Mouse (Mus musculus) regulatory T cell (primary cell): ENCODE data around the gene Camta1.

Experiments
- in situ Hi-C: fragments of 300-600 bp; cut with MboI, MseI; formaldehyde crosslinking; loops from one replicate; pipeline ENCODE4 v1.15.1; 2025; ENCODE audit warnings: high pct_unique_total_duplicates

The Camta1 gene

DNA sequence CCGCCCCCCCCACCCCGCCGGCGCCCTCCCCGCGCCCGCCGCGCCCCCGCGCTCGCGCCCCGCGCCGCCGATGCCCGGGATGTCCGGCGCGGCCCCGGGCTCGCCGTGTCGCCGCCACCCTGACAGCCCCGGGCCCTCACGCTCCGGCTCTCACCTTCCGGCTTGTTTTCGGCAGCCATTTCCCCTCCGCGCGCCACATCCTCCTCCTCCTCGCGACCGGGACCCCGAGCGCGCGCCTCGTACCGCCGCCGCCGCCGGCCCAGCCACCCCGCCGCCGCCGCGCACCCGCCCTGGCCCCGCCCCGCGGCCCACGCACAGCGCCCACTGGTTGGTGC lies 238 bp downstream of the Camta1 start:
- in situ Hi-C loops = no loop called here

DNA sequence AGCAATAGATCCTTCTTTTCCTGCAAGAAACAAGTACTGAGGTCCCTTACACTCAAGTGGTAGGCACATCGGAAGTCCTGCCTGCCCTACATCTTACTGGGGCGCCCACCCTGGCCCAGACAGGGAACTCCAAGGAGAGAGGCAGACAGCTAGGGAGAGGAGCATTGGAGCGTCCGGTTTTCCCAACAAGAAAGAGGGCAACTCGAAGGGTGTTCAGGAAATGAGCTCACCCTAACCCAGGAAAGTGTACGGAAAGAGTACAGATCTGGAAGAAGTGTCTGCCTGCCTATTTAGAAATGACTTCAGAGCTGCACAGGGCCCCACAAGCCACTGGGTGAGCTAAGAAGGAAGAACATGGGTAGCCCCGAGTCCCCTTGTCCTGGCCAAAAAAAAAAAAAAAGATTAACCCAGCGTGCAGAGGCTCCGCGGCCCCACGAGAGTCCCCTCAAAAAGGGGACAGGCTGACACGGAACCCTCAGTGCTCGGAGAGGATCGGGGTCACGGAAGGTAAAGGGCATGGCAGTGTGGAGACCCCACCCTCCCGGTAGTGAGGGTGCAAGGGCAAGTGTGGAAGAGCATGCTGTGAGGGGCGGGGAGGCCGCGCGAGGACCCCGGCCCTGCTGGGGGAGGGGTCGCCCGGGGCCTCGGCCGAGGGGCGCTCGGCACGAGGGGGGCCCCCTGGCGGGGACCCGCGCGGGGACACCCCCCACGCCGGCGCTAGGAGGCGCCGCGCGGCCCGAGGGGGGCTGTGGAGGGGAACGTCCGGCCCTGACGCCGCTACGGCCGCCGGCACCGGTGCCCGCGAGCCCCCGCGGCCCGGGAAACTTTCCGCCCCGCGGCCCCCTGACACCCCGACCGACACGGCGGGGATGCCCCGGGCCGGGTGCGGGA lies 990 bp downstream of the Camta1 start:
- in situ Hi-C loops = no loop called here

DNA sequence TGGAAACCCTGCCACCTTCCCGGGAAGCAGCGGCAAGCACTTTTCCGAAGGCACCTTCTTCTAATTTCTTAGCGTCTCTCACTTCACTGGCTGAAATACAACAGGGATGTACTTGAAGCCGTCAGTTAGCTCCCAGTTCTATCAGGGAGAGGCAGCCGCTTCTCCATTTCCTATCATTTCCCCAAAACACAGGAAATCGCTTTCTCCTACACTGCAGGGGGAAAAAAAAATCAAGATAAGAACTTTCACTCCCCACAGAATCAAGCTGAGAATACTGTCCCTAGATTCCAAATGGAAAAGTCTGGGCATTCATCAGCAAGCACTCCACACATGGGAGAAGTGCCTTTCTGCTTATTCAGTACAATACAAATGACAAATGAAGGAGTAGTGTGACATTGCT lies 2.4 kb downstream of the Camta1 start:
- in situ Hi-C loops = loop anchor here (10.0 kb wide), 1 partner anchor 814 kb away; the partner anchor contains the start of gene Per3

GRCm38 (mm10) chr4:151853949-151854348 lies 7.7 kb downstream of the Camta1 start:
- in situ Hi-C loops = loop anchor here (10.0 kb wide), 1 partner anchor 809 kb away; the partner anchor contains the start of gene Per3

DNA sequence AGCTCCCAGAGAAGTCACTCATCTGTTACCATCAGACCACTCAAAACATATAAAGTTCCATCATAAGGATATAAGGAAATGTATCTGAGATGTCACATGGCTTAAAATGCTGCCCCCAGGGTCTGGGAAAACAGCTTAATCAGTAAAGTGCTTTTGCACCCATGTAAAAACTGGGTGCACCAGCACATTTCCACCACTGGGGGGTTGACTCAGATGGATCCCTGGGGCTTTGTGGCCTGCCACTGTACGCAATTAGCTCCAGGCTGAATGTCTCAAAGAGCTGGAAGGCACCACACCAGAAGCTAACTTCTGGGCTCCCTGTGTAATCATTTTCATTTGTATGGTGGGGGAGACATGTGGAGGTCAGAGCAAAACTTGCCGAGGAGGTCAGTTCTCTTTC lies 10.5 kb downstream of the Camta1 start:
- in situ Hi-C loops = loop anchor here (10.0 kb wide), 1 partner anchor 806 kb away; the partner anchor contains the start of gene Per3

DNA sequence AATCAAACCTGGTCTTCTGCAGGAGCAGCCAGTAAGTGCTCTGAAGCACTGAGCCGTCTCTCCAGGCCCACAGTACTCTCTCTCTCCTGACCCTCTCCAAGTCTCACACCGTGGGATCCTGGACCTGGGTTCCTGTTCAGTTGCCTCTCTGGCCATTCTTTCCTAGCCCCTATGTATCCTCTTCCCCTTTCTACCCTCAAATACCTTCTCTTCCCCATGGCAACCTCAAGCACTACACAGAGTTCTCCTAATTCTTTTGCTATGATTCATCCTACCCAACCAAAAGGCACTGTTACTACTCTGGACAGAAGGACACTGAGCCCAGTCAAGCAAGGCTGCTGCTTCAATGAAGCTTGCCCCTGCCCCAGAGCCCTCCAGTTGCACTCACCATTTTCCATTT lies 19.1 kb downstream of the Camta1 start:
- in situ Hi-C loops = no loop called here

GRCm38 (mm10) chr4:151838518-151838917 lies 23.2 kb downstream of the Camta1 start:
- in situ Hi-C loops = loop anchor here (10.0 kb wide), 1 partner anchor 694 kb away; no protein-coding TSS in a partner anchor

DNA sequence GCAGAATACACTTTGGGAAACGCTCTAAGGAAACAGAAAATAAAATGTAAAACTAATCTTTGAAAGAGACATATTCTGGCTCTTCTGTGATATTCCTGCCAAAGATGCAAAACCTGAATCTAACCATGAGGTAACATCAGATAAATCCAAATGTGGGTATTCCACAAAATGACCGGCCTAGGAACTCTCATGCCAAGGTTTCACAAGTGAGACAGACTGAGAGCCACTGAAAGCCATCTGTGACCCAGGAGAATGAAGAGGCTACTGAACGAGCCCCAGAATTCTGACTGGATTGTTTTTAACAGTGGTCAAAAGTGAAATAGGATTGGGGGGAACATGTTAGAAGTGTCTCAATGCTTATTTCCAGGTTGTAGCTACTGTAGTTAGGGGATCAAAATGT lies 25.8 kb downstream of the Camta1 start:
- in situ Hi-C loops = loop anchor here (10.0 kb wide), 1 partner anchor 691 kb away; no protein-coding TSS in a partner anchor

- in situ Hi-C loops = loop anchor here (10.0 kb wide), 1 partner anchor 690 kb away; no protein-coding TSS in a partner anchor
These were observed 27.1 kb downstream of the Camta1 start for GRCm38 (mm10) chr4:151834536-151834935.

DNA sequence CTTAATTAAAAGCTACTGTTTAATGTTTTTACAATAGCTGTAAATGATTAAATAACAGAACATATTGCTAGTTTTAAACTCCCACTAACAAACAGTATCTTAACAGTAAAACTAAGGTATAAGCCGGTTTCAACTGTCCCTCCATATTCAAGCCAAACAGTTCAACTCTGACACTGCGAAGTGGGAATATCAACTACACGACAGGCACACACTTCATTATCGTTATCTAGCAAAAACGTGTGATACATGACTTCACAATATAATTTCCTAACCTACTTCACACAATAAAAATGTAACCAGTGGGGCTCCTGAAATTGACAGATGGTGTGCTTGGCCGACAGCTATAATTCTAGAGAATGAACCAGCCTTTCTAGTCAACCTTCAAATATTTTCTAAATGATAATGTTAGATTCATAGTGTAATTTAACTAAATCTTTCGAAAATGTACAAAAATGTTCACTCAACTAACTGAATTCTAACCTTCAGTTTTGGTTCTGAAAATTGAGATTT lies 27.7 kb downstream of the Camta1 start:
- in situ Hi-C loops = loop anchor here (10.0 kb wide), 1 partner anchor 689 kb away; no protein-coding TSS in a partner anchor

GRCm38 (mm10) chr4:151827840-151828239 lies 33.8 kb downstream of the Camta1 start:
- in situ Hi-C loops = no loop called here

DNA sequence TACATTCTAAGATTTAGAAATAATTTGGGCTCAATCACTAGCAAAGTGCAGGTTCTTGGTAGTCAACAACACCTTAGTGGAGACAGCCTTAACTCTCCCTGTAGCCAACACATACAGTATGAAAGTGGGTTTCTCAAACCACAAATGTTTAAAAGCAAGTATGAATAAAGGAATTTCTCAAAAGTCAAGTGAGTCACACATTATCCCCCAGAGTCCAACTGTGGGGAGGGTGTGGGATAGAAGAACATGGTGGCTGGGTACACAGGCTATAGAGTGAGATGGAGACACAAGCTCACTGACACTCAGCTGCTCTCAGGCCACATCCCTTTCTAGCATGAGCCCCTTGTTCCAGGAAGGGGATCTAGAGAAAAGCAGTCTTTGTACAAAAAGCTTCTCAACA lies 34.3 kb downstream of the Camta1 start:
- in situ Hi-C loops = no loop called here

DNA sequence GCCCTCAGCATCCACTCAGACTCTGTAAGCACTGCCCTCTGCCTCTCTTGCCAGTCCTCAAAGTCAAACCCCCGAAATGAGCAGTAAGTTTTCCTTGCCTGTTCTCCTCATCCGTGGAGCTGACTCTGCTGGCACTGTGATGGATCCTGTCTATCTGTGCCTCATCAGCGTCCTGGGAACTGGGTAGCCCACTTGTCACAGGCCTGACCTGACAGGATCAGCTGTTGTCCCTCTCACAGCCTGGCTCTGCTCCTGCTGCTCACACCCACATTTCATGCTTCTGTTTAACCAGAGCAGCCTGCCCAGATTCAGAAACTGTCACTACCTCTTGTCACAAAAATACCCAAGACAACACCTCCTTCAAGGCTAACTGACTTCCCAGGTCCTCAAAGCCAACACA lies 37.7 kb downstream of the Camta1 start:
- in situ Hi-C loops = no loop called here

DNA sequence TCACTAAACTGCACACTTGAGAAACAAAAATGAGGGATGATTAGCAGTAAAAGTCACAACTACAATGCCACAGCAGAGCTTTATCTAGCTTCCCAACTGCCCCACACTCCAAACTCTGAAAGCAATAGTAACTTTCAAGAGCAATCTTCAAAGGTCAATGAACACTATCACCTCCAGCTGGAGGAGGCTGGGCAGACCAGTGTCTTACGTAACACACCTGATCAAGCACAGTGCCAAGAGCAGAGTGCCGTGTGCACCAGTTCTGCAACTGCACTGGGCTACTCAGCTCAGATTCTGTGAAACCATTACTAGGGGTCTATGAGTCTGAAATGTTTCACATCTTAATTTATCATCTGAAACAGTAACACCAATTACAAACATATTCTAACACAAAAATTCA lies 38.7 kb downstream of the Camta1 start:
- in situ Hi-C loops = no loop called here

DNA sequence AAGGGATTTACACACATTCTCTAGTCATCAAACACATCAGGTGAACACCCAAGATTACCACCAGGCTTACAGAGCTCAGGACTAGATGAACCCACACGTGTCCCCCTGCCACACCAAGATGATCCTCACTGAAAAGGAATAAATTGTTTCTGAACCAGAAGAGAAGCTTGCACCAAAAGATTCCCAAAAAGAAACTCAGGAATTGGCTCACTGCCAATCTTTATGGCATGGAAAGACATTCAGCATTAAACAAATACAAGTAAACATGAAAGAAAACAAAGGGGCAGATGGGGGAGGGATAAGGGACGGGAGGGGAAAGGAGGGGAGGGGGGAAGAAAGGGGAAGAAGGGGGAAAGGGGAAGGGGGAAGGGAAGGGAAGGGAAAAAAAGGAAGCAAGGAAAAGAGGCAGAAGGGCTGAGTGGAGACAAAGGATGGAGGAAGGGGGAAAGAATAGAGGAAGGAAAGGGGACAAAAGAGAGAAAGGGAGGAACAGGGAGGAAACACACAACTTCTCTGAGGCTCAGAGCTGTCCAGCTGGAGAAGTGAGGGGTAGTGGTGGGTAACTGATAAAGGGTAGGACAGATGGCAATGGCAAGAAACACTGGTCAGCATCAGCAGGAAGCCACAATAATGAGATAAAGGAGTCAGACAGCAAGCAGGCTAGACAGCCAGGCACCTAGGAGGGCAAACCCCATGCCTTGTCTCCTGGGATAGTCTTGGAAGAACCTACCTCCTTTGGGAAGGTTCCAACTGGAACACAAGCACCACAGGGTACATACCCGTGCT lies 43.5 kb downstream of the Camta1 start:
- in situ Hi-C loops = no loop called here

DNA sequence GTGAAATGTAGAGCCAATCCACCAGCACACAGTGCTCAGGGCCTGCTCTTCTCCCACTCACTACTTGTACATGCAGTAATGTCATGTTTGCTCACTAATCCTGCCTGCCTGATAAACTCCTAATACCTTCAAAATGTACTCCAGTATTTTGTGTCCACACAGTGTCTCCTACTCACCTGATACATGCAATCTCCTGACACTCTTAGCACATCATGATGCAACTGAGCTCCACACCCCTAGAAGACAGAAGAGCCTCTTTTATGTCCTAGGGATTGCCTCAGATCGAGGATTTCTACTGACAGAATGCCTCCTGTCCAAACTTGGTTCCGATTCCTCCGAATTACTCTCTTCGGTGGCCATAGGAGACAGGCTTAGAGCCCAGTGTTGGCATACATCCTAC lies 48.0 kb downstream of the Camta1 start:
- in situ Hi-C loops = loop anchor here (5.0 kb wide), 1 partner anchor 34 kb away; no protein-coding TSS in a partner anchor

- in situ Hi-C loops = no loop called here
These were observed 56.0 kb downstream of the Camta1 start for GRCm38 (mm10) chr4:151805685-151806084.

GRCm38 (mm10) chr4:151805046-151805445 lies 56.6 kb downstream of the Camta1 start:
- in situ Hi-C loops = no loop called here

- in situ Hi-C loops = no loop called here
These were observed 57.5 kb downstream of the Camta1 start for GRCm38 (mm10) chr4:151804208-151804607.

DNA sequence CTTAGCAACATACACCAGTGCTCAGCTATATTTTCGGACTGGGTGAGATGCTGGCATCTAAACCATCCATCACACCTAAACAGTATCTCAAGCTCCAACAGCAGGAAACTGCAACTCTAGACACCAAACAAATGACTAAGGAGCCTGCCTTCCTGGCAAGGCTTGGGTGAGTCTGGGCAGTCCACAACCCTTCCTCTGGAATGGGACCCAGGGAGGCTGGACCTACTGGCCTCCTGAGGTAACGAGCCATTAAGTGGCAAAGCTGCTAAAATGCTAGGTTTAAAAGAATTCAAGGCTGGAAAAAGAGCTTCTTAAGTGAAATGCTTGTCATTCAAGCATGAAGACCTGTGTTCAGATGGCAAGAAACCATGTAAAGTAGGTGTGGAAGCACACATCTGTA lies 63.0 kb downstream of the Camta1 start:
- in situ Hi-C loops = no loop called here

DNA sequence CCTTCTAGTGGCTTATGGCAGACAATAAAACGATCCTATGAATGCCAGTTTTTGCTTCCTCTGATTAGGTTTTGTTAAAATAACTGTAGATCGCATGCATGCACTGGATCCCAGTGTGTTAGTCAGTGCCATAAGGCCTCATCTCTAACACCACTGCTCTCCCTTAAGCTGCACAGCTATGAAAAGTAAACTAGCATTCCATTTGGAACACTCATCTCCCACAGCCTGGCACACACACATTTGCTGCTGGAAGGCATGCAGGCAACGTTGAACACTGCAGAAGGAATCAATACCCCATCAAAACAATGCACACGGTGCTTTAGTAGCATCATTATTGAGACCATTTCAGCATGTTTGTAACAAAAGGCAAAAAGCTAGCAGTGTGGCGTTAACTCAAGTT lies 68.0 kb downstream of the Camta1 start:
- in situ Hi-C loops = no loop called here
